Mouse (Mus musculus) testis, adult 2 months (tissue): ENCODE data around the gene Olfr835. TPM values are rescaled to one million over a fixed set of nuclear protein-coding genes. Genes with fewer than 3 reads are reported as not detected.

Experiments
- H3K27ac ChIP-seq: fragments of 200-500 bp; 2 replicates; pipeline ENCODE4 v1.5.1; 2012; ENCODE audit warnings: low read depth, low read length; ENCODE audit not compliant: control insufficient read depth, insufficient read depth
- H3K27me3 ChIP-seq: fragments of 200-500 bp; 2 replicates; pipeline ENCODE4 v1.6.1; 2012; ENCODE audit warnings: mild to moderate bottlenecking, low read length, moderate library complexity; ENCODE audit not compliant: control insufficient read depth, insufficient read depth
- H3K36me3 ChIP-seq: fragments of 200-500 bp; 2 replicates; pipeline ENCODE4 v1.6.1; 2012; ENCODE audit warnings: mild to moderate bottlenecking, low read length; ENCODE audit not compliant: control insufficient read depth, insufficient read depth
- H3K4me1 ChIP-seq: fragments of 200-500 bp; 2 replicates; pipeline ENCODE4 v1.6.1; 2012; ENCODE audit warnings: low read length; ENCODE audit not compliant: control insufficient read depth, insufficient read depth
- H3K4me3 ChIP-seq: fragments of 200-500 bp; 2 replicates; pipeline ENCODE4 v1.5.1; 2012; ENCODE audit warnings: low read depth, mild to moderate bottlenecking, low read length, moderate library complexity, mixed read lengths; ENCODE audit not compliant: control insufficient read depth
- CTCF ChIP-seq: fragments of 200-500 bp; IDR thresholded peaks from 2 replicates; pipeline ENCODE4 v1.5.1; 2012; ENCODE audit warnings: low read depth, mild to moderate bottlenecking, inconsistent platforms, low read length, moderate library complexity; ENCODE audit not compliant: control insufficient read depth, insufficient read depth, insufficient replicate concordance
- POLR2A ChIP-seq: fragments of 200-500 bp; IDR thresholded peaks from 2 replicates; pipeline ENCODE4 v1.6.1; 2012; ENCODE audit warnings: low read depth, mild to moderate bottlenecking, inconsistent platforms, low read length, moderate library complexity; ENCODE audit not compliant: control insufficient read depth
- polyA plus RNA-seq: library from polyadenylated mRNA; depleted of rRNA; stranded (reverse); fragments of >200 nt; gene quantifications from 2 replicates; pipeline ENCODE4 v1.2.3, GENCODE M21; 2012; rRNA removed

Olfr835 gene
- polyA plus RNA-seq: not detected in 2 replicates

DNA sequence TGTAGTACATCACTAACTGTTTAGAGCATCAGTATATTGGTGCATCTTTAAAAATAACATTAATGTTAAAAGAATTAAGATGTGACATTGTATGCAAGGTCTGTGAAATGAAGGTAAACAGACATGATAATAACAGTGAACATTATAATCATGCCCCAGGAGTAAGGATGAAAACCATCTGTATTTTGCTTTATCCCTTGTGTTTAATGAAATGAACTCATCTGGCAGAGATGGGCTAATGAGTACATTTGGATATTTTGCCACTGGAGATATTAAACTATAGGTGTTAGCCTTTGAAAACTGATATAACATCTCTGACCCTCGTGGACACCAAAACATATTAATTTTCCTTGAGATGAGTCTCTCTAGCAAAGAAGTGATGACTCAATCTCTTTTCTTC lies at the start of gene Olfr835:
Gene Olfr835, plus strand, starts transcription at position 301 of the 400 bp plus-strand sequence.
- Histone ChIP-seq H3K36me3 (no peaks in the 10 kb centered on the region), H3K4me1 (no peaks in the 10 kb centered on the region), H3K4me3 (no peak within 1 kb of the TSS), H3K27me3 (no peaks in the 10 kb centered on the region), H3K27ac (no peak within 1 kb of the TSS)
- TF ChIP-seq CTCF: no peak
- TF ChIP-seq POLR2A: no peak

GRCm38 (mm10) chr9:18987690-18988089 lies 44.8 kb upstream of the Olfr835 start, which contains the start of gene Olfr834:
Gene Olfr834, plus strand, starts transcription at chr9:18987990.
- TF ChIP-seq CTCF: no peak
- no peak for TF ChIP-seq POLR2A
- Histone ChIP-seq H3K4me1 (no peaks in the 10 kb centered on the region), H3K4me3 (no peak within 1 kb of the TSS), H3K27ac (no peak within 1 kb of the TSS), H3K36me3 (no peaks in the 10 kb centered on the region), H3K27me3 (no peaks in the 10 kb centered on the region)

GRCm38 (mm10) chr9:19084986-19085385 lies 52.5 kb downstream of the Olfr835 start:
- Histone ChIP-seq H3K4me3 (no peak overlapping the region), H3K27ac (no peak overlapping the region), H3K36me3 (no peaks in the 10 kb centered on the region), H3K4me1 (no peaks in the 10 kb centered on the region), H3K27me3 (no peaks in the 10 kb centered on the region)
- no peak for TF ChIP-seq POLR2A
- TF ChIP-seq CTCF: no peak

Other genes with a start within 250 kb of the Olfr835 start
- not detected in 2 replicates for gene Olfr828, start 213.2 kb upstream of the Olfr835 start, polyA plus RNA-seq
- not detected in 2 replicates for gene Olfr829, start 177.8 kb upstream of the Olfr835 start, polyA plus RNA-seq
- not detected in 2 replicates for gene Olfr830, start 158.0 kb upstream of the Olfr835 start, polyA plus RNA-seq
- not detected in 2 replicates for gene Olfr832, start 95.6 kb upstream of the Olfr835 start, polyA plus RNA-seq
- not detected in 2 replicates for gene Olfr834, start 44.7 kb upstream of the Olfr835 start, polyA plus RNA-seq
- not detected in 2 replicates for gene Olfr836, start 87.6 kb downstream of the Olfr835 start, polyA plus RNA-seq
- gene Olfr837, start 103.6 kb downstream of the Olfr835 start, polyA plus RNA-seq: not detected in 2 replicates
- not detected in 2 replicates for gene Olfr839-ps1, start 144.6 kb downstream of the Olfr835 start, polyA plus RNA-seq
- not detected in 2 replicates for gene Olfr843, start 219.3 kb downstream of the Olfr835 start, polyA plus RNA-seq